Mouse (Mus musculus) cerebellum, adult 2 months (tissue): ENCODE results near the gene Ugt1a6b.

Experiments
- CTCF ChIP-seq: fragments of 200-500 bp; IDR thresholded peaks from 2 replicates; pipeline ENCODE4 v1.5.1; 2011; ENCODE audit warnings: low read depth, mild to moderate bottlenecking, control low read depth, low read length, moderate library complexity, borderline replicate concordance; ENCODE audit not compliant: insufficient read depth
- POLR2A ChIP-seq: fragments of 200-500 bp; IDR thresholded peaks from 2 replicates; pipeline ENCODE4 v1.6.1; 2011; ENCODE audit warnings: low read length, control low read depth, borderline replicate concordance; ENCODE audit not compliant: insufficient read depth

GRCm38 (mm10) chr1:88199996-88200395 is 96.9 kb downstream of the Ugt1a6b start:
- no peak for TF ChIP-seq CTCF
- no peak for TF ChIP-seq POLR2A
